Mouse (Mus musculus) CH12.LX (cell line): Measurements from ENCODE around the gene Abi1. TPM values are rescaled to one million over a fixed set of nuclear protein-coding genes. Genes with fewer than 3 reads are reported as not detected.
A peak's percentile ranks its signal among the peaks of the same experiment; 100 is the strongest.

ENCODE experiments used
- DNase-seq: peaks from one replicate; pipeline ENCODE4 v3.0.0-alpha.2; 2013; ENCODE audit errors: extremely low read depth
- H3K27ac ChIP-seq: 2 replicates; pipeline ENCODE4 v1.5.1; 2012; ENCODE audit warnings: low read depth, mild to moderate bottlenecking, control low read depth, moderate library complexity; ENCODE audit not compliant: insufficient read depth
- H3K27me3 ChIP-seq: replicated peaks from 2 replicates; pipeline ENCODE3; 2012; ENCODE audit warnings: inconsistent platforms
- H3K36me3 ChIP-seq, 2 experiments: replicated peaks in 1 of 2; 2 replicates each; pipeline versions ENCODE3 to v1.6.1; 2012; ENCODE audit warnings: inconsistent platforms in 1 of 2, low read length in 1 of 2, mild to moderate bottlenecking in 1 of 2, mixed read lengths in 1 of 2, moderate library complexity in 1 of 2; ENCODE audit not compliant: control insufficient read depth in 1 of 2, insufficient read depth in 1 of 2
- H3K4me1 ChIP-seq, 2 experiments: 2 replicates each; pipeline ENCODE4 v1.6.1; 2012; ENCODE audit warnings: inconsistent platforms in 1 of 2, moderate library complexity in 1 of 2; ENCODE audit not compliant: insufficient read depth in 2 of 2, control insufficient read depth in 1 of 2
- H3K4me2 ChIP-seq: 2 replicates; pipeline ENCODE4 v1.6.1; 2012; ENCODE audit warnings: low read depth, mild to moderate bottlenecking, control low read depth; ENCODE audit not compliant: poor library complexity, insufficient read depth, severe bottlenecking
- H3K4me3 ChIP-seq, 3 experiments: fragments of 150-350 bp in 1 of 3; sonication (generic) in 1 of 3; replicated peaks in 1 of 3; 2 replicates each; pipeline versions ENCODE3 to v1.5.1; 2011 to 2012; ENCODE audit warnings: low read depth in 2 of 3, low read length in 2 of 3, mild to moderate bottlenecking in 2 of 3, moderate library complexity in 2 of 3, control low read depth in 1 of 3, improper control_type of control experiment in 1 of 3, inconsistent platforms in 1 of 3, mixed read lengths in 1 of 3; ENCODE audit not compliant: poor library complexity in 1 of 3
- H3K79me2 ChIP-seq: replicated peaks from 2 replicates; pipeline ENCODE4 v1.6.1; 2012; ENCODE audit warnings: mild to moderate bottlenecking, moderate library complexity; ENCODE audit not compliant: control insufficient read depth, poor library complexity, insufficient read depth, severe bottlenecking; ENCODE audit errors: extremely low read depth
- H3K9ac ChIP-seq: 2 replicates; pipeline ENCODE4 v1.6.1; 2012; ENCODE audit warnings: low read depth, mild to moderate bottlenecking, control low read depth, moderate library complexity; ENCODE audit not compliant: insufficient read depth
- H3K9me3 ChIP-seq: replicated peaks from 2 replicates; pipeline ENCODE3; 2012; ENCODE audit warnings: low read length, inconsistent platforms, mixed read lengths
- BHLHE40 ChIP-seq: IDR thresholded peaks from 2 replicates; pipeline ENCODE4 v1.6.1; 2011; ENCODE audit warnings: mild to moderate bottlenecking, low read depth, low read length, improper control_type of control experiment
- CHD2 ChIP-seq: IDR thresholded peaks from 2 replicates; pipeline ENCODE4 v1.6.1; 2011; ENCODE audit warnings: low read length, improper control_type of control experiment
- E2F4 ChIP-seq: IDR thresholded peaks from 2 replicates; pipeline ENCODE4 v1.6.1; 2011; ENCODE audit warnings: low read depth, low read length, improper control_type of control experiment; ENCODE audit not compliant: insufficient replicate concordance
- ELF1 ChIP-seq: IDR thresholded peaks from 2 replicates; pipeline ENCODE4 v1.6.1; 2014; ENCODE audit warnings: low read depth, mild to moderate bottlenecking, inconsistent platforms, low read length, improper control_type of control experiment
- EP300 ChIP-seq: IDR thresholded peaks from 2 replicates; pipeline ENCODE4 v1.6.1; 2011; ENCODE audit warnings: low read length, improper control_type of control experiment
- GABPA ChIP-seq: IDR thresholded peaks from 2 replicates; pipeline ENCODE4 v1.6.1; 2012; ENCODE audit warnings: low read depth, low read length, improper control_type of control experiment, inconsistent platforms; ENCODE audit not compliant: insufficient replicate concordance
- HCFC1 ChIP-seq: IDR thresholded peaks from 2 replicates; pipeline ENCODE4 v1.6.1; 2012; ENCODE audit warnings: low read depth, mild to moderate bottlenecking, inconsistent platforms, low read length, improper control_type of control experiment
- IRF4 ChIP-seq: IDR thresholded peaks from 2 replicates; pipeline ENCODE4 v1.6.1; 2014; ENCODE audit warnings: low read depth, mild to moderate bottlenecking, inconsistent platforms, low read length, improper control_type of control experiment
- JUN ChIP-seq: IDR thresholded peaks from 2 replicates; pipeline ENCODE4 v1.6.1; 2011; ENCODE audit warnings: low read depth, mild to moderate bottlenecking, low read length, improper control_type of control experiment, moderate library complexity; ENCODE audit not compliant: insufficient read depth
- KAT2A ChIP-seq: IDR thresholded peaks from 2 replicates; pipeline ENCODE4 v1.6.1; 2012; ENCODE audit warnings: low read length, improper control_type of control experiment, inconsistent platforms; ENCODE audit not compliant: insufficient replicate concordance
- MAFK ChIP-seq: IDR thresholded peaks from 2 replicates; pipeline ENCODE4 v1.6.1; 2011; ENCODE audit warnings: low read length, improper control_type of control experiment; ENCODE audit not compliant: insufficient replicate concordance
- MAX ChIP-seq: IDR thresholded peaks from 2 replicates; pipeline ENCODE4 v1.6.1; 2011; ENCODE audit warnings: low read length, improper control_type of control experiment
- MAZ ChIP-seq: IDR thresholded peaks from 2 replicates; pipeline ENCODE4 v1.6.1; 2012; ENCODE audit warnings: low read depth, mild to moderate bottlenecking, inconsistent platforms, low read length, improper control_type of control experiment, moderate library complexity
- MEF2A ChIP-seq: IDR thresholded peaks from 2 replicates; pipeline ENCODE4 v1.6.1; 2014; ENCODE audit warnings: low read depth, mild to moderate bottlenecking, inconsistent platforms, low read length, improper control_type of control experiment, borderline replicate concordance
- NRF1 ChIP-seq: IDR thresholded peaks from 2 replicates; pipeline ENCODE4 v1.6.1; 2014; ENCODE audit warnings: low read depth, mild to moderate bottlenecking, inconsistent platforms, low read length, improper control_type of control experiment, moderate library complexity
- RAD21 ChIP-seq: IDR thresholded peaks from 2 replicates; pipeline ENCODE4 v1.6.1; 2011; ENCODE audit warnings: low read depth, mild to moderate bottlenecking, low read length, improper control_type of control experiment, moderate library complexity
- RCOR1 ChIP-seq: conservative IDR thresholded peaks from 2 replicates; pipeline ENCODE4 v1.6.1; 2012; ENCODE audit warnings: low read depth, mild to moderate bottlenecking, inconsistent platforms, low read length, improper control_type of control experiment
- SIN3A ChIP-seq: IDR thresholded peaks from 2 replicates; pipeline ENCODE4 v1.6.1; 2012; ENCODE audit warnings: low read length, improper control_type of control experiment, inconsistent platforms
- TCF12 ChIP-seq: IDR thresholded peaks from 2 replicates; pipeline ENCODE4 v1.6.1; 2014; ENCODE audit warnings: low read depth, mild to moderate bottlenecking, inconsistent platforms, low read length, improper control_type of control experiment
- UBTF ChIP-seq: IDR thresholded peaks from 2 replicates; pipeline ENCODE4 v1.6.1; 2012; ENCODE audit warnings: low read depth, mild to moderate bottlenecking, inconsistent platforms, low read length, improper control_type of control experiment, moderate library complexity
- USF1 ChIP-seq: IDR thresholded peaks from 2 replicates; pipeline ENCODE4 v1.6.1; 2014; ENCODE audit warnings: low read depth, mild to moderate bottlenecking, inconsistent platforms, low read length, improper control_type of control experiment
- USF2 ChIP-seq: conservative IDR thresholded peaks from 2 replicates; pipeline ENCODE4 v1.6.1; 2011; ENCODE audit warnings: low read depth, low read length, improper control_type of control experiment
- ZNF384 ChIP-seq: IDR thresholded peaks from 2 replicates; pipeline ENCODE4 v1.6.1; 2012; ENCODE audit warnings: low read depth, low read length, improper control_type of control experiment, inconsistent platforms
- dilution Hi-C: fragments of 300-500 bp; cut with MboI; formaldehyde crosslinking; loops from 2 replicates; pipeline ENCODE4 v1.14.3; 2020; ENCODE audit warnings: low sequenced_read_pairs; ENCODE audit not compliant: extremely low pct_unique_long_range_greater_than_20kb, extremely low pct_ligation_motif_present
- in situ Hi-C: fragments of 300-500 bp; cut with MboI; formaldehyde crosslinking; loops from 3 replicates; pipeline ENCODE4 v1.14.3; 2019; ENCODE audit warnings: low sequenced_read_pairs, low pct_ligation_motif_present, low pct_unique_long_range_greater_than_20kb, mixed read lengths
- polyA plus RNA-seq: library from polyadenylated mRNA; unstranded; fragments of >175 nt; gene quantifications from 2 replicates; pipeline ENCODE4 v1.2.1, GENCODE M21; 2012; ENCODE audit warnings: low read depth; ENCODE audit not compliant: insufficient read length
- total RNA-seq, 2 experiments: library from RNA; depleted of rRNA; stranded (reverse); fragments of 300-350 nt in 1 of 2; fragments of >200 nt in 1 of 2; gene quantifications; 2 replicates each; pipeline ENCODE4 v1.2.3; 2012 to 2014

The Abi1 gene
- total and polyA plus RNA-seq, 3 experiments: 45.7 to 104 (median 74.6) TPM

DNA sequence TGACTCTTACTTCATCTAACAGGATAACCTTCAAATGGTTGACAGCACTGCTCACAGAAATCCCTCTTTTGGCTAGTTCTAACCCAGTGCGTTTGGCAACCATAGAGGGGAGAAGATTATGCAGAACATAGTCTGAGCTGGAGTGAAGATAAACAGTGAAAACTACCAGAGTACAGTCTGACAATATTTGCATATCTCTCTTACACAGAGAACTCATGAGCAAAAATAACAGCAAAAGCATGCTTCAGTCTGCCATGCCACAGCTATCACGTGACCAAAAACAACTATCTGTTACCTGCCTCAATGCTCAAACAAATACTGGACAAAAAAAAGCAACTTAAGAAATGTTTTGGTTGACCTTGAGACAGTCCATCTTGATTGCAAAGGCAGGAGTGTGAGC lies 41.2 kb downstream of the Abi1 start:
- TF ChIP-seq MAX (no peak), SIN3A (no peak), USF1 (peak; percentile 14; the same call in 1 of the 2 replicates), RAD21 (no peak), ELF1 (no peak), HCFC1 (no peak), MAZ (no peak), IRF4 (no peak), BHLHE40 (peak; percentile 48), RCOR1 (no peak), ZNF384 (no peak)
- no peaks in the 10 kb centered on the region for H3K27me3 ChIP-seq
- H3K4me3 ChIP-seq: no peak overlapping the region
- peak overlapping the region; percentile 5; the same call in 1 of the 2 replicates for H3K4me2 ChIP-seq
- no peak overlapping the region for H3K9ac ChIP-seq
- in situ Hi-C loops: no loop called here
- H3K4me1 ChIP-seq: peaks cover 7 to 42% of the 10 kb centered on the region in 2 experiments
- dilution Hi-C loops: no loop called here
- peaks cover 4 to 23% of the 10 kb centered on the region in 2 experiments for H3K36me3 ChIP-seq
- no peaks in the 10 kb centered on the region for H3K9me3 ChIP-seq
- H3K79me2 ChIP-seq: peaks cover 20% of the 10 kb centered on the region
- no peak overlapping the region for H3K27ac ChIP-seq
- no peak for DNase-seq

DNA sequence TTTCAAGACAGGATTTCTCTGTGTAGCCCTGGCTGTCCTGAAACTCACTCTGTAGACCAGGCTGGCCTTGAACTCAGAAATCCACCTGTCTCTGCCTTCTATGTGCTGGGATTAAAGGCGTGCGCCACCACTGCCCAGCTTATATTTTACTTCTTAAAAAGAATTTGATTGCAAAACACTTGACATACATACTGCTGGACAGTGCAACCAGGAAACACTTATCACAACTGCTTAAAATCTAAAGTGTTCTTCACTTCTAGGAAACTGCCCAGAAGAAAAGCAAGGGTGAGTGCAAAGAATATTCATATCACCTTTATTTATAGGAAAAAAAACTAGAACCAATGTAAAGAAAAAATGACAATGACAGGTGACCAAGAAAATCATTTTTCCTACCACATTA lies 42.0 kb downstream of the Abi1 start:
- no peak for TF ChIP-seq ELF1
- TF ChIP-seq MEF2A: no peak
- no peak for TF ChIP-seq TCF12
- TF ChIP-seq E2F4: no peak
- TF ChIP-seq MAFK: no peak
- TF ChIP-seq NRF1: no peak
- no peak for TF ChIP-seq BHLHE40
- TF ChIP-seq UBTF: no peak
- TF ChIP-seq CHD2: no peak
- TF ChIP-seq KAT2A: no peak
- no peak for TF ChIP-seq ZNF384
- TF ChIP-seq RAD21: no peak
- no peak for TF ChIP-seq EP300
- TF ChIP-seq USF2: no peak
- TF ChIP-seq RCOR1: no peak
- TF ChIP-seq GABPA: no peak
- no peak for TF ChIP-seq JUN
- Histone ChIP-seq H3K36me3 (peaks cover 4 to 27% of the 10 kb centered on the region in 2 experiments), H3K4me3 (no peak overlapping the region), H3K27ac (no peak overlapping the region), H3K9ac (no peak overlapping the region), H3K79me2 (peaks cover 17% of the 10 kb centered on the region), H3K27me3 (no peaks in the 10 kb centered on the region), H3K4me1 (peaks cover 7 to 42% of the 10 kb centered on the region in 2 experiments), H3K9me3 (no peaks in the 10 kb centered on the region), H3K4me2 (no peak overlapping the region)
- dilution Hi-C loops (no loop called here), in situ Hi-C loops (no loop called here)
- no peak for DNase-seq
